Comparison of ENCODE assay signal across 13 mouse cellular contexts in the genomic region with DNA sequence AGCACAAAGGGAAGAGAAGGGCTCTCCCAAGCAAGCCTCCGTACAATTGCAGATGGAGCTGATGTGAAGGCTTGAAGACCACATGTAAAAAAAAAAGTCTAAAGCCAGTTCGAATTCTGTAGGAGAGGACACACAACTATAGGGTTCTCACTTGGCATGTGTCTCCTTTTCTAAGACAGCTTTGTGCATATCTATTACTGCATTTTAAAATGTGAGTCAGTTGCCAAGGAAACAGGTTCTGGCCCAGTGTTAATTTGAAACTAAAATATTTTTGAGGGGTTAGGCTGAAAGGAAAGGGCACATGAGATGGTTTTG. TPM values are rescaled to one million over a fixed set of nuclear protein-coding genes. Genes with fewer than 3 reads are reported as not detected.
DNase-seq lines count a peak whose midpoint lies in the region; ATAC-seq and TF ChIP-seq lines count a peak whose summit lies in the region.
"Had no signal": no experiment of that assay in that cellular context is flagged by ENCODE, and none has a peak within 500 bp of the region (broad histone marks: within the 10 kb centered on the region; RNA-seq: fewer than 3 reads in every experiment).

No protein-coding gene starts in this region.

- WGBS in embryonic facial prominence, embryonic 14.5 days, result 85% methylated on average over 2 of the region's 2 CpGs
- 85% methylated on average over 2 of the region's 2 CpGs for WGBS in embryonic facial prominence, embryonic 10.5 days
- WGBS in forebrain, embryonic 16.5 days, result 57% methylated on average over 2 of the region's 2 CpGs
- 57% methylated on average over 2 of the region's 2 CpGs for WGBS in midbrain, embryonic 16.5 days

- H3K36me3 ChIP-seq in embryonic facial prominence, embryonic 14.5 days (ENCODE audit: control insufficient read depth, insufficient read depth, low read length), result no peaks in the 10 kb centered on the region
- no peaks in the 10 kb centered on the region for H3K36me3 ChIP-seq in embryonic facial prominence, embryonic 10.5 days (replicated peaks)
- no peaks in the 10 kb centered on the region for H3K36me3 ChIP-seq in forebrain, embryonic 16.5 days (ENCODE audit: control insufficient read depth, insufficient read depth)
- no peaks in the 10 kb centered on the region for H3K36me3 ChIP-seq in midbrain, embryonic 16.5 days (ENCODE audit: control insufficient read depth, insufficient read depth, low read length)
- H3K36me3 ChIP-seq: stomach, embryonic 15.5 days had no signal

- no peak overlapping the region for H3K4me2 ChIP-seq in embryonic facial prominence, embryonic 14.5 days (ENCODE audit: low read depth, low read length)
- peak overlapping the region; percentile 58 for H3K4me2 ChIP-seq in forebrain, embryonic 16.5 days (ENCODE audit: low read length)
- H3K4me2 ChIP-seq in midbrain, embryonic 16.5 days (ENCODE audit: low read length), result peak overlapping the region; percentile 77
- H3K4me2 ChIP-seq: liver, embryonic 11.5 days; stomach, embryonic 15.5 days had no signal

- 0 out of 2 replicates have a peak overlapping the region, but pooled peaks have one; percentile 13 for H3K27ac ChIP-seq in embryonic facial prominence, embryonic 14.5 days (replicated peaks; ENCODE audit: low read depth, low read length)
- no peak overlapping the region for H3K27ac ChIP-seq in embryonic facial prominence, embryonic 10.5 days (replicated peaks)
- H3K27ac ChIP-seq in left cerebral cortex, adult 2 months, result peak overlapping the region; percentile 96
- peak overlapping the region; percentile 81 for H3K27ac ChIP-seq in forebrain, embryonic 16.5 days (ENCODE audit: low read length)
- peak overlapping the region; percentile 93 for H3K27ac ChIP-seq in midbrain, embryonic 16.5 days (ENCODE audit: low read length)
- H3K27ac ChIP-seq: stomach, embryonic 15.5 days had no signal

- no peak overlapping the region for H3K4me3 ChIP-seq in embryonic facial prominence, embryonic 14.5 days (ENCODE audit: low read depth, low read length)
- H3K4me3 ChIP-seq in embryonic facial prominence, embryonic 10.5 days, result no peak overlapping the region
- H3K4me3 ChIP-seq in left cerebral cortex, adult 2 months, result peak overlapping the region; percentile 58
- peak overlapping the region; percentile 22 for H3K4me3 ChIP-seq in forebrain, embryonic 16.5 days (replicated peaks; ENCODE audit: low read length)
- H3K4me3 ChIP-seq in midbrain, embryonic 16.5 days (ENCODE audit: low read depth, low read length), result peak overlapping the region; percentile 48
- H3K4me3 ChIP-seq: stomach, embryonic 15.5 days had no signal

- intact Hi-C loops in left cerebral cortex, adult 2 months (cut with DNase I), result no loop called here

- H3K9ac ChIP-seq in embryonic facial prominence, embryonic 14.5 days (ENCODE audit: low read depth, low read length), result no peak overlapping the region
- H3K9ac ChIP-seq in forebrain, embryonic 16.5 days (replicated peaks; ENCODE audit: low read depth, low read length), result peak overlapping the region; percentile 43; the same call in 1 of the 2 replicates
- peak overlapping the region; percentile 69 for H3K9ac ChIP-seq in midbrain, embryonic 16.5 days (ENCODE audit: low read depth, low read length)
- H3K9ac ChIP-seq: stomach, embryonic 15.5 days had no signal

- no peak for TF ChIP-seq CTCF in left cerebral cortex, adult 2 months (IDR thresholded peaks at IDR 0.05)

- H3K9me3 ChIP-seq in embryonic facial prominence, embryonic 14.5 days (ENCODE audit: control insufficient read depth, low read length), result no peaks in the 10 kb centered on the region
- H3K9me3 ChIP-seq in embryonic facial prominence, embryonic 10.5 days, result no peaks in the 10 kb centered on the region
- H3K9me3 ChIP-seq in forebrain, embryonic 16.5 days (ENCODE audit: control insufficient read depth, low read length), result no peaks in the 10 kb centered on the region
- no peaks in the 10 kb centered on the region for H3K9me3 ChIP-seq in midbrain, embryonic 16.5 days (replicated peaks; ENCODE audit: control insufficient read depth, low read length, poor library complexity, severe bottlenecking)
- H3K9me3 ChIP-seq: stomach, embryonic 15.5 days had no signal

- DNase-seq in embryonic facial prominence, embryonic 14.5 days (ENCODE audit: low spot score), result no peak
- DNase-seq in embryonic facial prominence, embryonic 10.5 days (ENCODE audit: low spot score), result no peak
- no peak for DNase-seq in left cerebral cortex, adult 2 months (ENCODE audit: extremely low spot score in 1 of 2, low spot score in 2 of 2)
- DNase-seq in left cerebral cortex, adult 9 months (ENCODE audit: low spot score in 2 of 2), result no peak
- no peak for DNase-seq in gastrocnemius, adult 18-20 months (ENCODE audit: low spot score)
- DNase-seq in gastrocnemius, adult 8-10 months (ENCODE audit: low spot score in 2 of 2), result no peak
- DNase-seq: cerebellum, postnatal 36 days; kidney, postnatal 25 days; thymus, postnatal 4 days had no signal

- no peak for ATAC-seq in embryonic facial prominence, embryonic 14.5 days (ENCODE audit: low read depth)
- ATAC-seq in forebrain, embryonic 16.5 days, result no peak
- ATAC-seq in midbrain, embryonic 16.5 days, result no peak

- peaks cover 20% of the 10 kb centered on the region for H3K4me1 ChIP-seq in embryonic facial prominence, embryonic 14.5 days (ENCODE audit: control insufficient read depth, insufficient read depth, low read length)
- H3K4me1 ChIP-seq in embryonic facial prominence, embryonic 10.5 days, result peaks cover 43% of the 10 kb centered on the region
- H3K4me1 ChIP-seq in forebrain, embryonic 16.5 days (replicated peaks; ENCODE audit: control insufficient read depth, insufficient read depth, low read length), result peaks cover 59% of the 10 kb centered on the region
- H3K4me1 ChIP-seq in midbrain, embryonic 16.5 days (ENCODE audit: control insufficient read depth, insufficient read depth, low read length), result peaks cover 49% of the 10 kb centered on the region

- H3K27me3 ChIP-seq in embryonic facial prominence, embryonic 14.5 days (replicated peaks; ENCODE audit: control insufficient read depth, insufficient read depth, low read length), result no peaks in the 10 kb centered on the region
- H3K27me3 ChIP-seq in embryonic facial prominence, embryonic 10.5 days (replicated peaks; ENCODE audit: low read depth, poor library complexity, severe bottlenecking), result peaks cover 5% of the 10 kb centered on the region
- no peaks in the 10 kb centered on the region for H3K27me3 ChIP-seq in forebrain, embryonic 16.5 days (replicated peaks; ENCODE audit: control insufficient read depth, insufficient read depth, low read length)
- H3K27me3 ChIP-seq in midbrain, embryonic 16.5 days (ENCODE audit: control insufficient read depth, insufficient read depth, low read depth, low read length), result no peaks in the 10 kb centered on the region
- H3K27me3 ChIP-seq: stomach, embryonic 15.5 days had no signal

RNA-seq across cellular contexts. Expression of a gene that starts 22.4 kb away (rescaled TPM):
- 17.1 and 18.1 TPM in 2 replicates for polyA plus RNA-seq in embryonic facial prominence, embryonic 14.5 days (2014; fragmentation: Nextera tagmentation; extraction: Ambion mirVana)
- 8.4 and 8.6 TPM in 2 replicates for polyA plus RNA-seq in embryonic facial prominence, embryonic 10.5 days (2016; fragmentation: Nextera tagmentation; extraction: Ambion mirVana)
- total RNA-seq in left cerebral cortex, adult 2 months (2021), result 10 to 100 TPM; 64.2 to 68.6 TPM
- polyA plus RNA-seq in forebrain, embryonic 16.5 days (2015; fragmentation: Nextera tagmentation; extraction: Ambion mirVana), result 52.3 and 54.0 TPM in 2 replicates
- 57.1 and 58.1 TPM in 2 replicates for polyA plus RNA-seq in midbrain, embryonic 16.5 days (2015; fragmentation: Nextera tagmentation; extraction: Ambion mirVana)
- total RNA-seq in gastrocnemius, adult 18-20 months (2021), result 10 to 100 TPM; 35.0 to 35.9 TPM
- 10 to 100 TPM; 32.6 to 33.9 (median 32.9) TPM for total RNA-seq in gastrocnemius, adult 8-10 months (2022)

Comparison
In these comparisons a context has a peak if more than half of its experiments do, and no peak if none do; other contexts are left out.
1. H3K4me3 ChIP-seq: peak in left cerebral cortex, adult 2 months (single experiment), forebrain, embryonic 16.5 days (single experiment) and midbrain, embryonic 16.5 days (single experiment); none in embryonic facial prominence, embryonic 14.5 days (single experiment) and embryonic facial prominence, embryonic 10.5 days (single experiment).